Mouse (Mus musculus) ES-E14 (cell line): ENCODE data around the gene Hnrnpc. TPM values are rescaled to one million over a fixed set of nuclear protein-coding genes. Genes with fewer than 3 reads are reported as not detected.
"Not testable (repeated sequence)": the region's sequence is repeated elsewhere in the genome, so short reads cannot be mapped to it uniquely, and the experiment has no call there.

Source experiments
- DNase-seq: peaks from one replicate; pipeline ENCODE4 v3.0.0-alpha.2; 2013; ENCODE audit warnings: low read depth, low spot score
- H3K27ac ChIP-seq: 2 replicates; pipeline ENCODE4 v1.5.1; 2012; ENCODE audit warnings: low read depth, mild to moderate bottlenecking, low read length, moderate library complexity, mixed read lengths; ENCODE audit not compliant: poor library complexity, insufficient read depth, severe bottlenecking
- H3K36me3 ChIP-seq: 2 replicates; pipeline ENCODE4 v1.6.1; 2012; ENCODE audit warnings: mild to moderate bottlenecking, low read length, moderate library complexity, mixed read lengths; ENCODE audit not compliant: control insufficient read depth, poor library complexity, insufficient read depth, severe bottlenecking
- H3K4me1 ChIP-seq, 2 experiments: fragments of 150-350 bp in 1 of 2; sonication (generic) in 1 of 2; 2 replicates each; pipeline ENCODE4 v1.6.1; 2012; ENCODE audit warnings: low read length in 2 of 2, mild to moderate bottlenecking in 1 of 2, mixed read lengths in 1 of 2; ENCODE audit not compliant: control insufficient read depth in 2 of 2, insufficient read depth in 2 of 2, poor library complexity in 1 of 2
- H3K4me3 ChIP-seq, 2 experiments: fragments of 150-350 bp in 1 of 2; sonication (generic) in 1 of 2; 2 replicates each; pipeline ENCODE4 v1.5.1; 2012; ENCODE audit warnings: low read length in 2 of 2, low read depth in 1 of 2, mild to moderate bottlenecking in 1 of 2, mixed read lengths in 1 of 2; ENCODE audit not compliant: insufficient read depth in 1 of 2, poor library complexity in 1 of 2, severe bottlenecking in 1 of 2
- H3K9ac ChIP-seq: 2 replicates; pipeline ENCODE4 v1.6.1; 2012; ENCODE audit warnings: low read depth, mild to moderate bottlenecking, low read length, mixed read lengths; ENCODE audit not compliant: poor library complexity, insufficient read depth, severe bottlenecking
- H3K9me3 ChIP-seq: fragments of 150-350 bp; sonication (generic); 2 replicates; pipeline ENCODE4 v1.6.1; 2012; ENCODE audit warnings: low read depth, mild to moderate bottlenecking, low read length; ENCODE audit not compliant: control insufficient read depth, insufficient read depth
- CHD2 ChIP-seq: IDR thresholded peaks from 2 replicates; pipeline ENCODE4 v1.6.1; 2014; ENCODE audit warnings: mild to moderate bottlenecking, low read depth, low read length, inconsistent platforms
- HCFC1 ChIP-seq: IDR thresholded peaks from 2 replicates; pipeline ENCODE4 v1.6.1; 2012; ENCODE audit warnings: low read length, inconsistent platforms, borderline replicate concordance; ENCODE audit not compliant: insufficient read depth
- MAFK ChIP-seq: IDR thresholded peaks from 2 replicates; pipeline ENCODE4 v1.6.1; 2014; ENCODE audit warnings: mild to moderate bottlenecking, low read depth, low read length, inconsistent platforms; ENCODE audit not compliant: insufficient read depth
- ZC3H11A ChIP-seq: IDR thresholded peaks from 2 replicates; pipeline ENCODE4 v1.6.1; 2012; ENCODE audit warnings: low read depth, mild to moderate bottlenecking, inconsistent platforms, low read length, borderline replicate concordance
- ZNF384 ChIP-seq: IDR thresholded peaks from 2 replicates; pipeline ENCODE4 v1.6.1; 2012; ENCODE audit warnings: low read depth, low read length, inconsistent platforms
- in situ Hi-C, 2 experiments: fragments of 600-800 bp; cut with MboI; formaldehyde crosslinking; loops; one replicate each; pipeline ENCODE4 v1.15.1; 2025; ENCODE audit warnings: low sequenced_read_pairs in 2 of 2, inconsistent platforms in 1 of 2; ENCODE audit not compliant: unreplicated experiment in 2 of 2
- total RNA-seq: library from RNA; depleted of rRNA; stranded (reverse); fragments of 300-350 nt; gene quantifications from 2 replicates; pipeline ENCODE4 v1.2.3, GENCODE M21; 2012

Hnrnpc gene
- total RNA-seq, 1 experiment = 267 TPM

DNA sequence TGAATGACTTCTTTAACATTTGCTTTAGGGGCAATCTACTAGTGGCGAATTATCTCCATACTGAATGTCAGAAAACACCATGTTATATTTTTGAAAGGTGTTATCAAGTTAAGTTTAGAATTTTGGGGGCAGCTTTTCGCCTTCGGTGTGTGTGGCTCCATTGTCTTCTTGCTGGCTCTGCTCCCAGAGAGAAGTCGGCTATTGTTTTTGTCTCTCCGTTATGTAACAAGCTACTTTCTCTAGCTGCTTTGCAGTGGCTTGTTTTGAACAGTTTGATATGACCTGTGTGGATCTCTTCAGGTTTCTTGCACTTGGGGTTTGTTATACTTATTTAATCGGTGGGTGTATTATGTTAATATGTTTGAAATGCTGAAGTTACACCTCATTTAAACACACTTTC, 60.4 kb downstream of the Hnrnpc start:
- TF ChIP-seq CHD2 (no peak), ZC3H11A (no peak), ZNF384 (no peak)
- Histone ChIP-seq H3K4me3 (no peak overlapping the region), H3K36me3 (no peaks in the 10 kb centered on the region), H3K4me1 (peaks cover 3 to 7% of the 10 kb centered on the region in 2 experiments; a peak in 2 of 4 replicates), H3K9ac (no peak overlapping the region), H3K9me3 (no peaks in the 10 kb centered on the region), H3K27ac (no peak overlapping the region)
- in situ Hi-C loops = no loop called here
- no peak for DNase-seq

DNA sequence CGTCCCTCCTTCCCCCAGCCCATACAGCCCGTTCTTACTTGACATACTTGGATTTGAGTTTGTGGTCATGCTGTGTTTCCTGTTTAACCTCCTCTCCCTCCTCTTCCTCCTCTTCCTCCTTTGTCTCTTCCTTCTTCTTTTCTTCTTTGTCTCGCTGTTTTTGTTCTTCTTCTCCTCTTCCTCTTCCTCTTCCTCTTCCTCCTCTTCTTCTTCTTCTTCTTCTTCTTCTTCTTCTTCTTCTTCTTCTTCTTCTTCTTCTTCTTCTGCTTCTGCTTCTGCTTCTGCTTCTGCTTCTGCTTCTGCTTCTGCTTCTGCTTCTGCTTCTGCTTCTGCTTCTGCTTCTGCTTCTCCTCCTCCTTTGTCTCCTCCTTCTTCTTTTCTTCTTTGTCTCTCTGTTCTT, 61.5 kb downstream of the Hnrnpc start, which contains the start of gene Olfr221:
Olfr221 (minus strand) TSS at position 101 of the 400 bp plus-strand sequence.
- H3K9me3 ChIP-seq, H3K9ac ChIP-seq, in situ Hi-C loops, H3K4me3 ChIP-seq, DNase-seq, H3K4me1 ChIP-seq, H3K27ac ChIP-seq, H3K36me3 ChIP-seq: not testable (repeated sequence)

DNA sequence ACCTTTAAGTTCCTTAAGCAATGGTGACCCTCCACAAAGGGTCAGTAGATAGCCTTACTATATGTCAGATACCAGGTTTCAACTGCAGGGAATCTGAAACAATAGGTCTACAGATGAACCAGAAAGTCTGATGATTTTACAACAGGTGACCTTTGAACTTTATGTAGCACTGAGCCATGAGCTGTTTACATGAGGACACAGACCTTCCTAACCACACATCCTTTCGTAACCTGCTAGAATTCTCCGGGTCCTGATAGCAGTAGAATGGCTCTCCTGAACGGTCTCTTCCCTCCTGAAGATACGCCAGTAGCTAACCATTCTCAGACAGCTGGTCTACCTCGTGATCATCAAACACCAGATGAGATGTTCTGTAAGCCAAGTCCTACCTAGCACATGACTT, 64.5 kb downstream of the Hnrnpc start:
- no peak for DNase-seq
- Histone ChIP-seq H3K27ac (no peak overlapping the region), H3K9me3 (no peaks in the 10 kb centered on the region), H3K9ac (no peak overlapping the region), H3K4me3 (no peak overlapping the region), H3K36me3 (no peaks in the 10 kb centered on the region), H3K4me1 (no peaks in the 10 kb centered on the region)
- in situ Hi-C loops = no loop called here
- no peak for TF ChIP-seq HCFC1
- TF ChIP-seq MAFK = no peak
- no peak for TF ChIP-seq ZNF384
- no peak for TF ChIP-seq CHD2
- TF ChIP-seq ZC3H11A = no peak

DNA sequence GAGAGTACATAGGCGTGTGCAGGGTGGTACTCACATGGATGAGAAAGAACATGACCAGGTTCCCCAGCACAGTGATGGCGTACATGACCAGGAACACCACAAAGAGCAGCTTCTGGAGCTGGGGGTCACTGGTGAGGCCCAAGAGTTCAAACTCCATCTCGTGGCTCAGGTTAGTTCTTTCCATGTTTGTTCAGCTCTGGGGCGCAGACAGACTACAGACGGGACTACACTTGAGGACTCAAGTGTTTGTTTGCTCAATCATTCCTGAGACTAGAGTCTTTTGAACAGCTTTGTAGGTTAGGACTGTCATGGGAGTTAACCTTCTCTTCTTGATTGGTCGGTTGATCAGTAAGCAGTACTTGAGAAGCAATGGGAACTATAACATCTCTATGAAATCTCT, 67.9 kb downstream of the Hnrnpc start:
- Histone ChIP-seq H3K36me3 (no peaks in the 10 kb centered on the region), H3K4me1 (no peaks in the 10 kb centered on the region), H3K9me3 (no peaks in the 10 kb centered on the region), H3K27ac (no peak overlapping the region), H3K9ac (no peak overlapping the region), H3K4me3 (no peak overlapping the region)
- in situ Hi-C loops = no loop called here
- TF ChIP-seq CHD2 = no peak
- no peak for TF ChIP-seq ZNF384
- TF ChIP-seq HCFC1 = no peak
- no peak for TF ChIP-seq ZC3H11A
- TF ChIP-seq MAFK = no peak
- no peak for DNase-seq

DNA sequence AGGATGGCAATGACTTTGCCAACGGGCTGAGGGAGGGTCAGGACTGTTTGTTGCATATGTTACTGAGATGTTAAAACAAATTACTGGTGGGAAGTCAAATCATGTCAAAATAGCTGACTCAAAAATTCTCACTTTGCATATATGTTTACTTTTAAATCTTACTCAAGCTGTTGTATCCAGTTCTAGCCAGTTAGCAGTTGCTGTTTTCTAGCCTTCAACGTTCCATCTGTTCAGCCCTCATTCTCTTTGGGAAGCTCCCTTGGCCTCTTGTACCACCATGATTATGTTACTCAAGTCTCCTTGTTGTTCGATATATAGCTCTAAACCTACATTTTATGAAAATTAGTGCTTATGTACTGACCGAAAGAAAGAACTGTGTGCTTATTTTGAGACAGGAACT, 77.5 kb downstream of the Hnrnpc start:
- Histone ChIP-seq H3K9ac (no peak overlapping the region), H3K4me3 (no peak overlapping the region), H3K27ac (no peak overlapping the region), H3K36me3 (no peaks in the 10 kb centered on the region), H3K9me3 (no peaks in the 10 kb centered on the region), H3K4me1 (peaks cover 3 to 10% of the 10 kb centered on the region in 2 experiments; a peak in 2 of 4 replicates)
- TF ChIP-seq ZNF384 (no peak), ZC3H11A (no peak), CHD2 (no peak), HCFC1 (no peak), MAFK (no peak)
- in situ Hi-C loops = no loop called here
- DNase-seq = no peak
